Comparison of ENCODE assay signal across 8 mouse cellular contexts in genomic region chr3:30012666-30013365, GRCm38 (mm10).
DNase-seq lines count a peak whose midpoint lies in the region; ATAC-seq lines count a peak whose summit lies in the region.

No protein-coding gene starts in this region.

- H3K9me3 ChIP-seq in megakaryocyte, embryonic 14.5 days: no peaks in the 10 kb centered on the region
- no peaks in the 10 kb centered on the region for H3K9me3 ChIP-seq in embryonic facial prominence, embryonic 10.5 days
- H3K9me3 ChIP-seq in heart, embryonic 10.5 days: no peaks in the 10 kb centered on the region
- no peaks in the 10 kb centered on the region for H3K9me3 ChIP-seq in lung, embryonic 16.5 days (ENCODE audit: control insufficient read depth, low read length)

- peak overlapping the region; percentile 73 for H3K4me2 ChIP-seq in lung, embryonic 16.5 days (ENCODE audit: low read depth, low read length)

- H3K4me3 ChIP-seq in megakaryocyte, embryonic 14.5 days (replicated peaks): peak overlapping the region; percentile 91
- peak overlapping the region; percentile 78 for H3K4me3 ChIP-seq in embryonic facial prominence, embryonic 10.5 days
- H3K4me3 ChIP-seq in heart, embryonic 10.5 days: peak overlapping the region; percentile 80
- H3K4me3 ChIP-seq in lung, embryonic 16.5 days (ENCODE audit: low read length): peak overlapping the region; percentile 89

- under 1% methylated on average over 29 of the region's 29 CpGs for WGBS in embryonic facial prominence, embryonic 10.5 days
- under 1% methylated on average over 29 of the region's 29 CpGs for WGBS in heart, embryonic 10.5 days
- under 1% methylated on average over 29 of the region's 29 CpGs for WGBS in lung, embryonic 16.5 days

- H3K27me3 ChIP-seq in megakaryocyte, embryonic 14.5 days (replicated peaks): peaks cover 29% of the 10 kb centered on the region
- peaks cover 14% of the 10 kb centered on the region; the same call in 1 of the 2 replicates for H3K27me3 ChIP-seq in embryonic facial prominence, embryonic 10.5 days (replicated peaks; ENCODE audit: low read depth, poor library complexity, severe bottlenecking)
- H3K27me3 ChIP-seq in heart, embryonic 10.5 days (ENCODE audit: insufficient read depth, poor library complexity, severe bottlenecking): no peaks in the 10 kb centered on the region
- H3K27me3 ChIP-seq in lung, embryonic 16.5 days (ENCODE audit: control insufficient read depth, insufficient read depth, low read depth, low read length): no peaks in the 10 kb centered on the region

- peaks cover 14% of the 10 kb centered on the region for H3K4me1 ChIP-seq in megakaryocyte, embryonic 14.5 days
- peaks cover 66% of the 10 kb centered on the region for H3K4me1 ChIP-seq in embryonic facial prominence, embryonic 10.5 days
- H3K4me1 ChIP-seq in heart, embryonic 10.5 days: peaks cover 12% of the 10 kb centered on the region
- H3K4me1 ChIP-seq in lung, embryonic 16.5 days (replicated peaks; ENCODE audit: control insufficient read depth, insufficient read depth, low read length): peaks cover 11% of the 10 kb centered on the region

- no peaks in the 10 kb centered on the region for H3K36me3 ChIP-seq in megakaryocyte, embryonic 14.5 days (replicated peaks; ENCODE audit: low read length)
- H3K36me3 ChIP-seq in embryonic facial prominence, embryonic 10.5 days (replicated peaks): no peaks in the 10 kb centered on the region; the same call in 1 of the 2 replicates
- H3K36me3 ChIP-seq in heart, embryonic 10.5 days: no peaks in the 10 kb centered on the region
- H3K36me3 ChIP-seq in lung, embryonic 16.5 days (ENCODE audit: control insufficient read depth, insufficient read depth, low read length): no peaks in the 10 kb centered on the region

- peak overlapping the region; percentile 99 for H3K9ac ChIP-seq in lung, embryonic 16.5 days (ENCODE audit: low read length)

- ATAC-seq in megakaryocyte, adult 5-6 weeks (ENCODE audit: poor library complexity, severe bottlenecking): no peak
- peak; percentile 77 for ATAC-seq in lung, embryonic 16.5 days (ENCODE audit: low read depth)

- DNase-seq in embryonic facial prominence, embryonic 10.5 days (ENCODE audit: low spot score): peak; percentile 82
- peak; percentile 90 for DNase-seq in heart, embryonic 10.5 days (ENCODE audit: low spot score)
- DNase-seq in kidney, adult 9 months: peak; percentile 57
- DNase-seq in skeletal muscle tissue, adult 2 months (ENCODE audit: low read depth, low spot score): peak; percentile 57
- no peak for DNase-seq in spleen, postnatal 36 days (ENCODE audit: low spot score in 2 of 2)

- H3K27ac ChIP-seq in embryonic facial prominence, embryonic 10.5 days (replicated peaks): peak overlapping the region; percentile 95
- peak overlapping the region; percentile 95 for H3K27ac ChIP-seq in heart, embryonic 10.5 days
- peak overlapping the region; percentile 99 for H3K27ac ChIP-seq in lung, embryonic 16.5 days (ENCODE audit: low read length)

Comparison
In these comparisons a context has a peak if more than half of its experiments do, and no peak if none do; other contexts are left out.
1. DNase-seq: peak in embryonic facial prominence, embryonic 10.5 days (single experiment), heart, embryonic 10.5 days (single experiment), kidney, adult 9 months (single experiment) and skeletal muscle tissue, adult 2 months (single experiment); none in spleen, postnatal 36 days (0 of 2).
2. Peak in every context shown above with its lines, with median percentiles within 50 percentile points of each other: H3K4me3 ChIP-seq and H3K27ac ChIP-seq.